Mouse (Mus musculus) adrenal gland, adult 2 months (tissue): ENCODE data around the gene Nol4l. TPM values are rescaled to one million over a fixed set of nuclear protein-coding genes. Genes with fewer than 3 reads are reported as not detected.

Experiments used
- DNase-seq: peaks from one replicate; pipeline ENCODE4 v3.0.0; 2021
- polyA plus RNA-seq: library from polyadenylated mRNA; depleted of rRNA; stranded (reverse); fragments of >200 nt; gene quantifications from 2 replicates; pipeline ENCODE4 v1.2.3, GENCODE M21; 2012
- total RNA-seq, 2 experiments: library from RNA; stranded (reverse); gene quantifications; 2 replicates each; pipeline ENCODE4 v1.2.3; 2021

Gene Nol4l
- total and polyA plus RNA-seq, 3 experiments, result 6.5 to 16.4 (median 11.5) TPM

DNA sequence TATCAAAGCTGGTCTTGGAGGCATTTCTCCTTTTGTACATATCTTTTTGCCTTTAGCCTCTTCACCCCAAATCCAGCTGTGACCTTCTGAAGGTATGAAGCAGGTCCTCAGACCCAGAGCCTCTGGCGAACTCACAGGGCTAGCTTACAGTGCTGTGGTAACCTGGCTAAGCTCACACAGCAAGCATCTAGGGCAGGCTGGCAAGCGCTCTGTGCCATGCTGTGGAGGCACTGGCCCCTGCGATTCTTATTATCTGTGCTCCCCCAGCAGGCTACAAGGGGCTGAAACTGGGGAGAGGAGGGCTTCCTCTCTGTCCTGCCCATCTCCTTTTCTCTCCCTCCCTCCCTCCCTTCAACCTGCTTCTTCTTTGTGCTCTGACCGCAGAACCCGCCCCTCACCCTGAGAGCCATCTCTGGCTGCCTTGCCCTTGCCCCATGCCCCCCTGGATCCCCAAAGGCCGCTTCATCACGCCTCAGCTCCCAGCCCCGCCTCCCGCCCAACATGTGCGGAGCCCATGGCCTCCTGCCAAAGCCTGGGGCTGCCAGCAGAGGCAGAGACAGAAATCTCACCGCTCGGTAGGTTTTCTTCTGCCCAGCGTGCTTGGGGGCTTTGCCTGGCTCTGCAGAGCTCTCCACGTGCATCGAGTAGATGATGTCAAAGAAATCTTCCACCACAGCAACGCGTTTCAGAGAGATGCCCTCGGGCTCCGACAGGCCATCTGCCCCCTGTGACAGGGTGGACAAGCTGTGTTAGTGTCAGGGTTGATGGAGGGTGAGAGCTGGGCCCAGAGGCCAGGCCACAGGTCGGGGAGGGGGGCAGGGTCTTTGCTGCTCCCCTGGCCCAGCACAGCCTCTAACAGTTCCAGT lies 46.4 kb downstream of the Nol4l start:
- peak; percentile 74 for DNase-seq

DNA sequence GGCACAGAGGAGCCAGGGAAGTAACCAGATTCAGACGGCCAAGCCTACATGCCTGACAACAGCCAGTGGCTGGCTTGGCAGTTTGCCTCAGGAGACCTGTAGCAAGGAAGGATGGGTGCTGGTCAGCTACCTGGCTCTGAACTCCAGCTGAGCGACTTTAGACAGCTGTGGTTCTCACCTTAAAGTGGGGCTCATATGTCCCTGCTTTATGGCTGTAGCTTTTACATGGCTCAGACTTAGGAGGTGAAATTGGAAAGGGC lies 48.0 kb downstream of the Nol4l start:
- no peak for DNase-seq

- no peak for DNase-seq
Observed at GRCm38 (mm10) chr2:153481108-153481860, 48.5 kb downstream of the Nol4l start.

DNA sequence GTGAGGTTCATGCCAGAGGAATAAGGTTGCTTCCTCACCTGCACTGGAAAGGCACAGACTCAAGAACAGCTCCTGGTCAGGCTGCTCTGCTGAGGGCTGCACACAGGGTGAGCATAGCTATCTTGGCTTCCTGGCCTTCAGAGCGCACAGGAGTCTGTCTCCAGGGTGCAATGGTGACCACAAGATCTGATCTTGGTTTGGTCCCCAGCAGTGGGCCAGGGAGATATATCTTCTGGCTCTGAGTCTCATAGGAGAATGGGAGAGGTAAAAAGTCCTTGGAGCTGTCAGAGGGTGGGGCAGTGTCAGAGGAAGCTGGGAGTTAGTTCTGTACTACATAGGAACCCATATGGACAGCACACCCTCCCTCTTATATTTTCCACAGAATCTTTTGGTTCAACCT lies 50.3 kb downstream of the Nol4l start:
- no peak for DNase-seq

- DNase-seq, result peak; percentile 61
Observed at GRCm38 (mm10) chr2:153478583-153478982, 51.2 kb downstream of the Nol4l start.

GRCm38 (mm10) chr2:153475114-153476112 lies 54.4 kb downstream of the Nol4l start:
- peak; percentile 68 for DNase-seq

DNA sequence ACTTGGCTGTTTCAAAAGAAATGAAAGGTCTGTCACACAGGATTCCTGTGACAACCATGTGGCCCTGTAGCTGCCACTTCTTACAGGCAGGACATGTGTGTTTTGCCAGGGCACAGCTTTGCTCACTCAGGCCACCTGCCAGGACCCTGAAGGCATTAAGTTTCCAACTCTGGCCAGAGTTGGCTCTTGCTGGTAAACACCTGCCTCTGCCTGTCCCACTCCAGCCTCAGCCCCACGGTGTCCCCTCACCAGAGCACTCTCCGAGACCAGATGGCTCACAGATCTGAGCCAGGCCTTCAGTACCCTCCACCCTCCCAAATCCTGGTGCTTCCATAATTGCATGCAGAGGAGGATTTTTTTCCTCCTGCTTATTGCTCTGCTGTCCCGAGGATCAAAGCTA lies 58.8 kb downstream of the Nol4l start:
- DNase-seq, result no peak

GRCm38 (mm10) chr2:153469764-153470163 lies 60.0 kb downstream of the Nol4l start:
- DNase-seq, result no peak

- DNase-seq, result no peak
Observed at GRCm38 (mm10) chr2:153469317-153469716, 60.5 kb downstream of the Nol4l start.

DNA sequence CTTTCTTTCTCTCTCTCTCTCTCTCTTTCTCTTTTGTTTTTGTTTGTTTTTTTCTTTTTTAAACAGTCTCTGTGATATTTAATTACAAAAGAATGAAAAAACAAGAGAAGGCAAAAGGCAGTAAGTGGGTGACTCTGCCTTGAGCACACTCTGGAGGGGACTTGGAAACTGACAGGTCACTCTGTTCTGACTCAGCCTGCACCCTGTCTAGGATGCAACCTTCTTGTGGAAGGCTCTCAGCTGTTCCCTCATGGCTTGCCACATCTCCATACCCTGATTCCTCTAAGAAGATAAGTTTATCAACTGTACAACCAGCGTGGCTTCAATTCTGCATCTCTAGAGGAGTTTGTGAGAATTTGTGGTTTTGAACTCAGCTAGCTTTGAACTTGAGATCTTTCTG lies 62.4 kb downstream of the Nol4l start:
- no peak for DNase-seq

DNA sequence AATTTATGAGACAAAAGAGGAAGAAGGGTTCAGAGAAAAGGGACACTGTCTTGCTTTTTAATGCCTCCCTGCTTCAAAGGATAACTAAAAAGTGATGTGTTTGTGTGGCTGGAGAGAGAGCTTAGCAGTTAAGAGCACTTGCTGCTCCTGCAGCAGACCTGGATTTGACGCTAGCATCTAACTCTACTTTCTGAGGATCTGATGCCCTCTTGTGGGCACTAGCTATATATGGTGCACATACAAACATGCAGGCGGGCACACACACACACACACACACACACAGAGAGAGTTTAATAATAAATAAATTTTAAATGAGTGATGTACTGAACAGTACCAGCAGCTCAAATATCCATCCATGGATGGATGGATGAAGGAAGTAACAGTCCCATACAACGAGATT lies 66.5 kb downstream of the Nol4l start:
- no peak for DNase-seq

GRCm38 (mm10) chr2:153458022-153458441 lies 71.7 kb downstream of the Nol4l start:
- DNase-seq, result peak; percentile 30

- no peak for DNase-seq
Observed at GRCm38 (mm10) chr2:153457467-153457866, 72.3 kb downstream of the Nol4l start.

DNA sequence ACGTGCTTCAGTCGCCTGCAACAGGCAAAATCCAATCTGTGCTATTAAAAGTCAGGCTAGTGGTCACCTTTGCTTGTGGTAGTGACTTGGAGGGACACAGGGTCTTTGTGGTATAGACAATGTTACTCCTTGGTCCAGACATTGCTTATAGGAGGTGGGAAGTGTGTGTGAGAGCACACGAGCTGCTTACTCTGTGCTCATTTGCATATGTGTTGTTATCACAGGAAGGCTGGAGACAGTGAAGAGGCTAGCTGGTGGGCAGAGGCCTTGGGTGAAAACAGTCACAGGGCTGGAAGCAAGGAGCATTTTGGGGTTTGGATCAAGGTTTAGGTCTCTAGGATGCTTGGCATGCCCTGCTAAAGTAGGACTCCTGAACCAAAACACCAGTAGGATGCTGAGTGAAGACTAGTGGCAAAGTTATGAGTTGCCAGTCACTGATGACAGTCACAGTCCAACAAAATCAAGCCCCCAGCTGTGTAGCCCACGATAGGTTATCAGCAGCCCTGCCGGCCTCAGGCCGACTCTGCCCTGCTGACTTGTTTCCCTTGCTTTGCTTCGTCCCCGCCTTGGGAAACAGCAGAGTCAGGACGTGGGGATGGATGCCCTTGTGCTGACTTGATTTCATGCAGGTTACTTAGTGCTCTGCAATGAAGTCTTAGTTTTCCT lies 74.8 kb downstream of the Nol4l start:
- no peak for DNase-seq

DNA sequence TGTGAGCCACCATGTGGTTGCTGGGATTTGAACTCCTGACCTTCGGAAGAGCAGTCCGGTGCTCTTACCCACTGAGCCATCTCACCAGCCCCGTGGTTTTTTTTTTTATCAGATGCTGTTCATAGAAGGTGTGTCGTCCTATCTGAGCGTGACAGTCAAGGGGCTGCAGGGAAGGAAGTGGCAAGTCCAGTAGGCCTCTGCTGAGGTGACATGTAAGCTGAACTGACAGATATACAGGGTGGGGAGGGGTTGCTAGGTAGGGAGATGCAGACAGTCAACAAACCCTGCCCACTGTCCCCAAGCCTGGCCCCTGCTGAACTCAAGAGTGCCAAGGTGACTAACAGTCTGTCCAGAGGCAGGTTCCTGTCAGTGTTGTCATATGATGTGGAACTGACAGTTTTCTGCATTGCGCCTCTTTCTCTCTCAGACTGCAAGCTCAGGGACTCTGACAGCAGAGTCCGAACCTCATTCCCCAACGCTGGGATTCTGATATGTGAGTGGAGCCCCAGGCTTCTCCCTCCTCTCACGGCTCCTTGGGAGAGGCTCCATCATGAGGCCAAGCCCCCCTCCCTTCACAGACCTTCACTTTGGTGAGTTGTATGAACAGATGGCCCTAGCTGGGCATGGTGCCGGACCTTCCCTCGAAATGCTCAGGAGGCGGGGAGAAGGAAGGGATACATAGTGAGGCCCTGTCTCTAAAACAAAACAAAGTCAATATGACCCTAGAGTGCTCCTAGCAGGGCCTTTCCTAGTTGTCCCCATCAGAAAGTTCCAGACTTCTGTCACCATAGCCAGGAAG lies 75.6 kb downstream of the Nol4l start:
- DNase-seq, result no peak

- peak; percentile 41 for DNase-seq
Observed at GRCm38 (mm10) chr2:153448519-153448918, 81.3 kb downstream of the Nol4l start.

GRCm38 (mm10) chr2:153447719-153448118 lies 82.1 kb downstream of the Nol4l start:
- DNase-seq, result peak; percentile 76

GRCm38 (mm10) chr2:153446476-153446875 lies 83.3 kb downstream of the Nol4l start:
- no peak for DNase-seq

GRCm38 (mm10) chr2:153446017-153446408 lies 83.8 kb downstream of the Nol4l start:
- DNase-seq, result peak; percentile 63

DNA sequence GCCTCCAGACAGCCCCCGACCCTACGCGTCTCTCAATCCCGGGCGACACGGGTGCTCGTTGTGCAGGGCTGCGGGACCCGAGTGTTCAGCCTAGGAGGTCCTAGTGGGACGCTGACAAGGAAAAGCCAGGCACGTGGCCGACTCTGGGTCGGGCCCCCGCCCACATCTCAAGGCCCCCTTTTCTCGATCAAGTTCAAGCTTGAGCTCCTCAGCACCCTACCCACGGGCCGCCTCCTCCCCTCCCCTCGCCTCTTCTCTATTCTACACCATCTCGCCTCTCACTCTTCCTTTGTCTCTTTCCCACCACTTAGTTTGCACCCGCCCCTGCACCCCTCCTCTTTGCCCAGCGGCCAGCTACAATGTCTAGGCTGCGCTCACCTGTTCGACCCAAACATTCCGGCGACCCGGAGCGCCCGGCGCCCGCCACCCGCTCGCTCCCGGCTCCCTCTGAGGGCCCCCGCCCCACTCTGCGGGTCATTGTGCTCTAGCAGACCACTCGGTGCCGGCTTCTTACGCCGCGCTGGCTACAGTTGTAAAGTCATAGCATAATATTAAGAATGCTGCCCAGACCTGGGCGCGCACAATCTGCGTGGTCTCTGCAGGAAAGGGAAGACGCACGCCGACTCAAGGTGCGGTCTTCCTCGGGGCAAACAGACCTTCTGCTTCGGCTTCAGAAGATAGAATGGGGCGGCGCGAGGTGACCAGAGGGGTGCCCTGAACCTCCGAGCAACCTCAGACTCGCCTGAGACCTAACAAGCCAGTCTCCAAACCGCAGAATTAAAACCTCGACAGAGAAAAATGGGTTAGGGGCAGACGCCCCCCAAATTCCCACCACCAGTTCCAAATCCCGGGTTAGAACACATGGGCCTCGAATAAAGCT lies 84.4 kb downstream of the Nol4l start:
- peak; percentile 43 for DNase-seq
